Mouse (Mus musculus) liver, adult 2 months (tissue): ENCODE measurements at regions not wholly inside any gene's neighbourhood (a gene's known extent, or its start where the extent isn't known, plus 50 kb on each side); places are given as distances from the start of the nearest gene placed in this dataset.

ENCODE experiments used
- DNase-seq: peaks from one replicate; pipeline ENCODE4 v3.0.0-alpha.2; 2011; ENCODE audit warnings: low read depth, low spot score; ENCODE audit errors: extremely low read depth
- H3K27ac ChIP-seq: fragments of 200-500 bp; replicated peaks from 2 replicates; pipeline ENCODE4 v1.5.1; 2012; ENCODE audit warnings: low read depth, mild to moderate bottlenecking, control low read depth, inconsistent platforms, low read length; ENCODE audit not compliant: insufficient read depth
- H3K27me3 ChIP-seq: fragments of 200-500 bp; 2 replicates; pipeline ENCODE4 v1.6.1; 2012; ENCODE audit warnings: mild to moderate bottlenecking, moderate library complexity, low read length, inconsistent platforms; ENCODE audit not compliant: control insufficient read depth, insufficient read depth
- H3K36me3 ChIP-seq: fragments of 200-500 bp; 2 replicates; pipeline ENCODE4 v1.6.1; 2012; ENCODE audit warnings: low read length, inconsistent platforms; ENCODE audit not compliant: control insufficient read depth, insufficient read depth
- H3K4me1 ChIP-seq: fragments of 200-500 bp; 2 replicates; pipeline ENCODE4 v1.6.1; 2011; ENCODE audit warnings: low read length; ENCODE audit not compliant: control insufficient read depth, insufficient read depth
- H3K4me3 ChIP-seq: fragments of 200-500 bp; 2 replicates; pipeline ENCODE4 v1.5.1; 2011; ENCODE audit warnings: low read depth, mild to moderate bottlenecking, control low read depth, low read length, moderate library complexity; ENCODE audit not compliant: insufficient read depth
- H3K79me2 ChIP-seq: fragments of 200-500 bp; 2 replicates; pipeline ENCODE4 v1.6.1; 2012; ENCODE audit warnings: inconsistent platforms, mild to moderate bottlenecking, low read length, moderate library complexity; ENCODE audit not compliant: control insufficient read depth, insufficient read depth
- H3K9ac ChIP-seq: fragments of 200-500 bp; 2 replicates; pipeline ENCODE4 v1.6.1; 2012; ENCODE audit warnings: low read depth, mild to moderate bottlenecking, control low read depth, inconsistent platforms, low read length
- CTCF ChIP-seq: fragments of 200-500 bp; IDR thresholded peaks from 2 replicates; pipeline ENCODE4 v1.5.1; 2011; ENCODE audit warnings: low read depth, low read length, control low read depth
- POLR2A ChIP-seq: fragments of 200-500 bp; IDR thresholded peaks from 2 replicates; pipeline ENCODE4 v1.6.1; 2011; ENCODE audit warnings: low read length, control low read depth; ENCODE audit not compliant: insufficient read depth; ENCODE audit errors: extremely low read depth
- whole genome bisulfite sequencing: fragments of 180-500 bp; shearing (Covaris S2); methylation state at CpG from one replicate; pipeline ENCODE4 v1.1.7; 2018; 5-methylcytosine and 5-hydroxymethylcytosine counted together

- H3K27ac ChIP-seq: no peak overlapping the region
- no peaks in the 10 kb centered on the region for H3K4me1 ChIP-seq
- no peaks in the 10 kb centered on the region for H3K79me2 ChIP-seq
- no peak overlapping the region for H3K9ac ChIP-seq
- H3K36me3 ChIP-seq: no peaks in the 10 kb centered on the region
- no peak for TF ChIP-seq POLR2A
- no peak for TF ChIP-seq CTCF
- DNase-seq: no peak
- WGBS: 90% methylated on average over 6 of the region's 6 CpGs
- H3K4me3 ChIP-seq: no peak overlapping the region
- H3K27me3 ChIP-seq: no peaks in the 10 kb centered on the region
Observed at GRCm38 (mm10) chr13:26324633-26325032, 445.3 kb downstream of the Hdgfl1 start.

GRCm38 (mm10) chr13:26318557-26318956, 451.4 kb downstream of the Hdgfl1 start:
- Histone ChIP-seq H3K4me1 (no peaks in the 10 kb centered on the region), H3K9ac (no peak overlapping the region), H3K79me2 (no peaks in the 10 kb centered on the region), H3K36me3 (no peaks in the 10 kb centered on the region), H3K4me3 (no peak overlapping the region), H3K27me3 (no peaks in the 10 kb centered on the region), H3K27ac (no peak overlapping the region)
- WGBS: 83% methylated on average over 5 of the region's 5 CpGs
- DNase-seq: no peak
- TF ChIP-seq CTCF (no peak), POLR2A (no peak)

GRCm38 (mm10) chr13:26312246-26313010, 457.5 kb downstream of the Hdgfl1 start:
- Histone ChIP-seq H3K27me3 (no peaks in the 10 kb centered on the region), H3K27ac (no peak overlapping the region), H3K79me2 (no peaks in the 10 kb centered on the region), H3K36me3 (no peaks in the 10 kb centered on the region), H3K4me1 (no peaks in the 10 kb centered on the region), H3K9ac (no peak overlapping the region), H3K4me3 (no peak overlapping the region)
- WGBS: 52% methylated on average over 7 of the region's 7 CpGs
- DNase-seq: no peak
- TF ChIP-seq CTCF: no peak
- TF ChIP-seq POLR2A: no peak

- WGBS: 76% methylated on average over 3 of the region's 3 CpGs
- Histone ChIP-seq H3K9ac (no peak overlapping the region), H3K36me3 (no peaks in the 10 kb centered on the region), H3K4me1 (no peaks in the 10 kb centered on the region), H3K27ac (no peak overlapping the region), H3K27me3 (no peaks in the 10 kb centered on the region), H3K79me2 (no peaks in the 10 kb centered on the region), H3K4me3 (no peak overlapping the region)
- TF ChIP-seq CTCF (no peak), POLR2A (no peak)
- DNase-seq: no peak
Observed at GRCm38 (mm10) chr13:26284073-26284444, 485.9 kb downstream of the Hdgfl1 start.

- Histone ChIP-seq H3K27ac (no peak overlapping the region), H3K4me1 (no peaks in the 10 kb centered on the region), H3K9ac (no peak overlapping the region), H3K36me3 (no peaks in the 10 kb centered on the region), H3K4me3 (no peak overlapping the region), H3K27me3 (no peaks in the 10 kb centered on the region), H3K79me2 (no peaks in the 10 kb centered on the region)
- 77% methylated on average over 6 of the region's 6 CpGs for WGBS
- DNase-seq: no peak
- no peak for TF ChIP-seq POLR2A
- TF ChIP-seq CTCF: no peak
Observed at GRCm38 (mm10) chr13:26283397-26284072, 486.4 kb downstream of the Hdgfl1 start.

GRCm38 (mm10) chr13:26282291-26282690, 487.7 kb downstream of the Hdgfl1 start:
- Histone ChIP-seq H3K27me3 (no peaks in the 10 kb centered on the region), H3K27ac (no peak overlapping the region), H3K79me2 (no peaks in the 10 kb centered on the region), H3K36me3 (no peaks in the 10 kb centered on the region), H3K4me1 (no peaks in the 10 kb centered on the region), H3K4me3 (no peak overlapping the region), H3K9ac (no peak overlapping the region)
- no peak for DNase-seq
- WGBS: 69% methylated on average over 3 of the region's 3 CpGs
- TF ChIP-seq CTCF (no peak), POLR2A (no peak)
